In genomic region chr1:136652066-136652465, GRCm38 (mm10) we compare ENCODE assay signal across 16 mouse cellular contexts.
"Had no signal": no experiment of that assay in that cellular context is flagged by ENCODE, and none has a peak within 500 bp of the region (broad histone marks: within the 10 kb centered on the region; RNA-seq: fewer than 3 reads in every experiment).

No protein-coding gene starts in this region.

- H3K9ac ChIP-seq: neural tube, embryonic 13.5 days; neural tube, embryonic 15.5 days; stomach, embryonic 15.5 days had no signal

- H3K27ac ChIP-seq: neural tube, embryonic 13.5 days; neural tube, embryonic 15.5 days; stomach, embryonic 15.5 days; stomach, postnatal 0 days had no signal

- H3K9me3 ChIP-seq: neural tube, embryonic 13.5 days; neural tube, embryonic 15.5 days; stomach, embryonic 15.5 days had no signal

- H3K4me3 ChIP-seq: neural tube, embryonic 13.5 days; neural tube, embryonic 15.5 days; stomach, embryonic 15.5 days had no signal

- H3K36me3 ChIP-seq: neural tube, embryonic 13.5 days; neural tube, embryonic 15.5 days; stomach, embryonic 15.5 days had no signal

- H3K4me1 ChIP-seq: neural tube, embryonic 13.5 days; neural tube, embryonic 15.5 days; stomach, embryonic 15.5 days had no signal

- H3K27me3 ChIP-seq: neural tube, embryonic 13.5 days; neural tube, embryonic 15.5 days; stomach, embryonic 15.5 days had no signal

- H3K4me2 ChIP-seq: neural tube, embryonic 13.5 days; neural tube, embryonic 15.5 days; stomach, embryonic 15.5 days had no signal

- DNase-seq: retina, postnatal 1 day; right cerebral cortex, adult 18-20 months; right cerebral cortex, postnatal 14 days; right cerebral cortex, postnatal 25 days; right cerebral cortex, postnatal 4 days; spleen, adult 18-20 months; thymus, adult 18-20 months; thymus, adult 2 months; thymus, postnatal 14 days; thymus, postnatal 25 days; thymus, postnatal 36 days; thymus, postnatal 4 days had no signal
